Mouse (Mus musculus) liver, adult (tissue): ENCODE measurements around the gene Rtcb.
A peak's percentile ranks its signal among the peaks of the same experiment; 100 is the strongest.

ENCODE experiments used
- GATA4 ChIP-seq: IDR thresholded peaks from 2 replicates; pipeline ENCODE4 v1.6.1; 2014; ENCODE audit warnings: mild to moderate bottlenecking, low read length; ENCODE audit not compliant: insufficient replicate concordance

Gene Rtcb

GRCm38 (mm10) chr10:85957464-85957950, at the start of gene Rtcb:
Gene Rtcb, minus strand, starts transcription at chr10:85957823.
- TF ChIP-seq GATA4, result peak; percentile 54; the same call in 1 of the 2 replicates

GRCm38 (mm10) chr10:86006455-86006854, 48.8 kb upstream of the Rtcb start:
- no peak for TF ChIP-seq GATA4

- TF ChIP-seq GATA4, result no peak
These were observed 42.8 kb upstream of the Rtcb start for GRCm38 (mm10) chr10:86000447-86000846.

GRCm38 (mm10) chr10:85994543-85995104, 37.0 kb upstream of the Rtcb start:
- TF ChIP-seq GATA4, result no peak

GRCm38 (mm10) chr10:85993836-85994235, 36.2 kb upstream of the Rtcb start:
- TF ChIP-seq GATA4, result no peak

GRCm38 (mm10) chr10:85992412-85992811, 34.8 kb upstream of the Rtcb start:
- TF ChIP-seq GATA4, result no peak

GRCm38 (mm10) chr10:85989412-85990115, 31.9 kb upstream of the Rtcb start:
- TF ChIP-seq GATA4, result no peak

GRCm38 (mm10) chr10:85972915-85973314, 15.3 kb upstream of the Rtcb start:
- TF ChIP-seq GATA4, result no peak

GRCm38 (mm10) chr10:85971826-85972225, 14.2 kb upstream of the Rtcb start:
- TF ChIP-seq GATA4, result no peak

- no peak for TF ChIP-seq GATA4
These were observed 12.4 kb upstream of the Rtcb start for GRCm38 (mm10) chr10:85969894-85970620.

- no peak for TF ChIP-seq GATA4
These were observed 11.1 kb upstream of the Rtcb start for GRCm38 (mm10) chr10:85968731-85969130.

- no peak for TF ChIP-seq GATA4
These were observed 10.6 kb upstream of the Rtcb start for GRCm38 (mm10) chr10:85968157-85968634.

GRCm38 (mm10) chr10:85967411-85968156, 10.0 kb upstream of the Rtcb start:
- no peak for TF ChIP-seq GATA4

- no peak for TF ChIP-seq GATA4
These were observed 8.9 kb upstream of the Rtcb start for GRCm38 (mm10) chr10:85966476-85966875.

GRCm38 (mm10) chr10:85964316-85964715, 6.7 kb upstream of the Rtcb start:
- TF ChIP-seq GATA4, result no peak

GRCm38 (mm10) chr10:85962897-85963296, 5.3 kb upstream of the Rtcb start:
- TF ChIP-seq GATA4, result no peak
